Mouse (Mus musculus): ENCODE results near the gene Pogz.

The Pogz gene

DNA sequence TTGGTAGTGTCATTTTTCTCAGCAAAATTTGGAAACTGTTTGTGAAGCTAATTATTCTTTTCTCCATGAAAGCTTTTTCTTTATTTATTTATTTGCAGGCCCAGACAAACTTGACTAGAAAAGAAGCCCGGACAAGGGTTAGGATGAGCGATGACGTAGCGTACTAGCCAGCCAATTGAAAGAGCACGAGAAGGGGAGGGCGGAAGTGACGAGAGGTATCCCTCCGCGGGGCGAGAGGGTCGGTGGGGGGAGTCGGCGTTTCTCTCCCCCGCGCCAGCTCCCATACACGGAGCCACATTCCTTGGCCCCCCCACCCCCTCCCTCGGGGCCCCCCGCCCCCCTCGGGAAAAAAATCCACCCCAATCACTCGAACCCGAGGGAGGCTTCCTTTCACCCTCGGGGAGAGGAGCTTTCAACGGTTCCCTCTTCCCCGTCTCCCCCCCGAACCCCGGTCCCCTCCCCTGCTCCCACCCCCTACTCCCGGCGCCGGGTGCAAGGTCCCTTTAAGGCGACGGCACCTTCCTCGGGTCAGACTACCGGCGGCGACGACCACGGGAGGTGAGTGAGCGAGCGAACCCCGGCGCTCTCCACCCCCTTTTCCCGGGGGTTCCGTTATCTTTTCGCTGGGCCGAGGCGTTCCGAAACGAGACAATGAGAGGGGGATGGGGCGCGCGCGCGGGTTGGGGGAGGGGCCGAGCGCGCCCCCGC, at the start of gene Pogz:
Gene Pogz (plus strand): TSS at position 385 of the 708 bp plus-strand sequence.
- peak; percentile 94 for DNase-seq

DNA sequence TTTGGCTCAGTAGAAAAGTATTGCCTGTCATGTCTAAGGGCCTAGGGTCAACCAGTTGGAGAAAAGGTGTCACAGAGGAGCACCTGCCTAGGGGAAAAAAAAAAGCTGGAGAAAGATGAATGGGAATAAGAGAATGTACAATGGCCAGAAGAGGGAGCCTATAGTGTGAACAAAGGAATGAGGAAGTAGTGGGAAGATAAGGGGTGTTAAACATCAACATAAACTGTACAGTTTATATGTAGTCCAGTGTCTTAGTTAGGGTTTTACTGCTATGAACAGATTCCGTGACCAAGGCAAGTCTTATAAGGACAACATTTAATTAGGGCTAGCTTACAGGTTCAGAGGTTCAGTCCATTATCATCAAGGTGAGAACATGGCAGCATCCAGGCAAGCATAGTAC, 48.3 kb upstream of the Pogz start:
- DNase-seq, result no peak

GRCm38 (mm10) chr3:94789516-94789915, 47.9 kb upstream of the Pogz start:
- DNase-seq, result peak; percentile 10

DNA sequence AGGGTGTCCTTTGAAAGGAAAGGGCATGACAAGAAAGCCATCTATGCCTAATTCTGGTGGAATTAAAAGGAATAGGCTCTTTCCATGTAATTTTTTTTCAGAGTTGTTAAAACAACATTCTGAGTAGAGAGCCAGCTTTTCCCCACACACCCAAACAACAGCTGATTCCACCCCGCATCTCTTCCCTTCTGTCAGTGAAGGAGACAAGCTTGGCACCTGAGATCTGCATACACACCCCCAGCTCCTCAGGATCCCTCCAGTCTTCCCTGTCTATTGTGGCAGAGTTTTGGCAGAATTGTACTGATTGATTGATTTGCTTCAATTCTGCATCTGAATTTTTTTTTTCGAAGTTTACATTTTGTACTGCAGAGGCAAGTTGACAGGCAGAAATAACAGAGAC, 45.1 kb upstream of the Pogz start:
- no peak for DNase-seq

GRCm38 (mm10) chr3:94793672-94794071, 43.7 kb upstream of the Pogz start:
- no peak for DNase-seq

GRCm38 (mm10) chr3:94794359-94794758, 43.0 kb upstream of the Pogz start:
- DNase-seq, result no peak

- no peak for DNase-seq
Measured at GRCm38 (mm10) chr3:94795596-94796140, 41.7 kb upstream of the Pogz start.

DNA sequence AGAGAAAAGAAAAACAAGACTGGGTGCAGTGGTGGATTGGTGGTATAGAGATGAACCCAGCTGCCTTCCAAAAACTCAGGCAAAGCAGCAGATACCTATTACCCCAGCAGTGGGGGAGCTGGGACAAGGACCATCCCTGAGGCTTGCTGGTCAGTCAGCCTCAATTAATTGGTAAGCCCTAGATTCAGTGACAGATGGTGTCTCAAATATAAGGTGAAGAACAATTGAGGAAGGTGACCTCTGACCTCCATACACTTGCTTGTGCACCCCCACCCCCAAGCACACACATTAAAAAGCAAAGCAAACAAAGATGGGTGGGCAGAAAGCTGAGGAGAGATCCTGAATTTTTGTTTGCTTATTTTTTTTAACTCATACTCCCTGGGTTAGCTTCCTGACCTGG, 41.2 kb upstream of the Pogz start:
- no peak for DNase-seq

GRCm38 (mm10) chr3:94804146-94804545, 33.2 kb upstream of the Pogz start:
- DNase-seq, result no peak

GRCm38 (mm10) chr3:94804976-94805375, 32.4 kb upstream of the Pogz start:
- no peak for DNase-seq

DNA sequence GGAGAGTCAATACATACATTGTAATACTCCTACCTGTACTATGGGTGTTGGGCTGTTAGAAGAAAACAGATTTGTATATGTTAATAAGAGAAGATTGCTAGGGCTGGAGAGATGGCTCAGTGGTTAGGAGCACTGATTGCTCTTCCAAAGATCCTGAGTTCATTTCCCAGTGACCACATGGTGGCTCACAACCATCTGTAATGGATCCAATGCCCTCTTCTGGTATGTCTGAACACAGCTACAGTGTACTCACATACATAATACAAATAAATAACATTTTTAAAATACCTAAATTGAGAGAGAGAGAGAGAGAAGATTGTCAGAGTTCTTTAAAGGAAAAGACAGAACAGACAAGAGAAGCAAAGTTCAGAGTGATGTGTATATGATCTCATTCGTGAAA, 29.1 kb upstream of the Pogz start:
- no peak for DNase-seq

- no peak for DNase-seq
Measured at GRCm38 (mm10) chr3:94811628-94812027, 25.7 kb upstream of the Pogz start.

- no peak for DNase-seq
Measured at GRCm38 (mm10) chr3:94813651-94814050, 23.7 kb upstream of the Pogz start.

GRCm38 (mm10) chr3:94814063-94814462, 23.3 kb upstream of the Pogz start:
- DNase-seq, result no peak

GRCm38 (mm10) chr3:94814663-94815062, 22.7 kb upstream of the Pogz start:
- DNase-seq, result no peak

DNA sequence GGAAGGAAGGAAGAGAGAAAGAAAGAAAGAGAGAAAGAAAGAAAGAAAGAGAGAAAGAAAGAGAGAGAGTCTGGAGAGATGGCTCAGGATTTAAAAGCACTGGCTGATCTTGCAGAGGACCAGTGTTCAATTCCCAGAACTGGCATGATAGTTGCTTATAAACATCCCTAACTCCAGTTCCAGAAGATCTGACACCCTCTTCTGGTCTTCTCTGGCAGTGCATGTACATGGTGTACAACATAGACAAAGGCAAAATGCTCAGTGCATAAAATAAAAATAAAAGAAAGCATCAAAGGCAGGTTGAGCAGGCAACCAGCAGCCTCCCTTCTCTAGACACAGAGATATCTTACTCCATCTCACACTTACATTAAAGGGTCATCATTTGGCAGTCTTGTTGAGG, 21.8 kb upstream of the Pogz start:
- DNase-seq, result no peak

- DNase-seq, result no peak
Measured at GRCm38 (mm10) chr3:94817731-94818130, 19.6 kb upstream of the Pogz start.

DNA sequence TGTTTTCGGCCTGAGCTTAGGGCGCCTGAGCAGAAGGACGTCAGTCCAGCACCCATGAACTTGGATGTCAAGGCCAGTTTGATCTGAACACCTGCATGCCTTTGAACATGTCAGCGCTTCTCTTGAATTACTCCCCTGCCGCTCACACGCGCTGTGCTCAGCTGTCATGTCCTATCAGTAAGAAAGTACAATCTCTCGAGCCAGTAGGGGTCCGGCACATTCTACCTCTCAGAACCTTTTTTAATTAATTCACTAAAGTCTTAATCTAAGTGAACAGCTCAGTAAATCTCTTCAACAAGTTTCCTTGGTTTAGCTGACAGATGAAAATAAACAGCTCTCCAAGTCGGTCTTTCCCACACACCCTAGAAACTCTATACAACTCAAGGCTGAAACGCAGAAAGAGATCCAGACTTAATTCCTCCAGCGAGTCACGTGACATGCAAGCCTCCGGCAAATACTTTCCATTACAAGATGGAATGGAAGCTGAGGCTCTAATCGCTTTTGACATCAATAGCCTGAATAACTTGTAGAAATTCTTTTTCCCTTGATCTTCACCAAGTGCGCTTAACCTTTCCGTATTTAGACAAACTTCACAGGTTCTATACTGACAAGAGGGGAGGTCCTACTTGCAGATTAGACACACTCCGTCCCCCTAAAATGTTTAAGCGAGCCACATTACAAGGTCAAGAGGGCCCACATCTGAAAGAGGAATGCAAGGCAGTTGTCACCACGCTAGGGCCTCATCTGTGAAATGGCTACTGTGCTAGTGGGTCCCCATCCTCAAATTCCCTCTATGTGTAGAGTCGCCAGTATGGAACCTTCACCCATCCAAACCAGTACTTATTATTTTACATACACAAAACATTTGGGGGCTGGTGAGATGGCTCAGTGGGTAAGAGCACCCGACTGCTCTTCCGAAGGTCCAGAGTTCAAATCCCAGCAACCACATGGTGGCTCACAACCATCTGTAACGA, 17.6 kb upstream of the Pogz start:
- no peak for DNase-seq

- DNase-seq, result peak; percentile 46
Measured at GRCm38 (mm10) chr3:94821008-94821638, 16.2 kb upstream of the Pogz start.

GRCm38 (mm10) chr3:94822082-94822481, 15.3 kb upstream of the Pogz start:
- DNase-seq, result no peak

- no peak for DNase-seq
Measured at GRCm38 (mm10) chr3:94824110-94824509, 13.3 kb upstream of the Pogz start.

GRCm38 (mm10) chr3:94832100-94832499, 5.3 kb upstream of the Pogz start:
- no peak for DNase-seq

DNA sequence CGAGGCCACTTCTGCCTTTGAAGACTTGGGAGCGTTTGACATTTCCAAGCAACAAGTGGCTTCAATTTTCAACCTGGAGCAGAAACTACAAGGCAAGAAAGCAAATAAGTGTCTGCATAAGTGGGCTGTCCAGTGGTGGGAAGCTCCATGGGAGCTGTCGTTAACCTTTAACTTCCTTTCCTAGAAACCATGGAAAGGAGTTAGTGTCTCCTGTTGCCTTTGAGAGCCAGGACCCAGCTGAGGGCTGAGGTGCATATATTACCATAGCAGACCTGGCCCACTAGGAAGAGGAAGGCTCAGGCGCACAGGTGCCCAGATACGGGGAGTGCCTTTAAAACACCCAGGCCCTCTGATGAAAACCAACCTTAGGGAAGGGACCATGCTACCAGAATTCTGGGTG, 4.7 kb upstream of the Pogz start:
- DNase-seq, result no peak
